Mouse (Mus musculus) gastrocnemius, postnatal 4 days (tissue): ENCODE data around the gene Kcnn3. TPM values are rescaled to one million over a fixed set of nuclear protein-coding genes. Genes with fewer than 3 reads are reported as not detected.

Experiments used
- DNase-seq, 2 experiments: peaks; one replicate each; pipeline ENCODE4 v3.0.0; 2021 to 2022; ENCODE audit warnings: low spot score in 2 of 2, mixed read lengths in 2 of 2
- total RNA-seq, 2 experiments: library from RNA; stranded (reverse); gene quantifications; 2 replicates each; pipeline ENCODE4 v1.2.3; 2021

The Kcnn3 gene
- total RNA-seq, 2 experiments from 2014 or later, result 13.6 to 16.5 TPM

GRCm38 (mm10) chr3:89657092-89657491, 137.1 kb downstream of the Kcnn3 start:
- DNase-seq, result no peak

DNA sequence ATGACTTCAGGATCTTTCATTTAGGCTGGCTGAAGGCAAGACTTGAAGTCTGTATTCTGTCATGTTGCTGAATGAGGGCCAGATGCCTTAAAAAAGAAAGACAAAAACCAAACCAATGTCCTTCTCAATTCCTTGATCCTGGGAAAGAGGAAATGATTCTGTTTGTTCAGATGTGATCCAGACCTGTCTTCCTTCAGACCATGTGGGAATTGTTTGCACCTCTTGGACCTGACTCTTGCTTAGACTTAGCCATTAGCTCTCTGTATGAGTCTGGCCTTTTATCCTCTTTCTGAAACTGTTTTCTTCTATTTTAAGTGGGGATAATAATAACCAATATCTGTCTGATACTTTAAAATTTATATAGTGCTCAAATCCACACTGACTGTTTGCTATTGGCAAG, 138.5 kb downstream of the Kcnn3 start:
- DNase-seq, result no peak

- no peak for DNase-seq
These were observed 140.1 kb downstream of the Kcnn3 start for GRCm38 (mm10) chr3:89659938-89660620.

GRCm38 (mm10) chr3:89664808-89665207, 144.8 kb downstream of the Kcnn3 start:
- no peak for DNase-seq

DNA sequence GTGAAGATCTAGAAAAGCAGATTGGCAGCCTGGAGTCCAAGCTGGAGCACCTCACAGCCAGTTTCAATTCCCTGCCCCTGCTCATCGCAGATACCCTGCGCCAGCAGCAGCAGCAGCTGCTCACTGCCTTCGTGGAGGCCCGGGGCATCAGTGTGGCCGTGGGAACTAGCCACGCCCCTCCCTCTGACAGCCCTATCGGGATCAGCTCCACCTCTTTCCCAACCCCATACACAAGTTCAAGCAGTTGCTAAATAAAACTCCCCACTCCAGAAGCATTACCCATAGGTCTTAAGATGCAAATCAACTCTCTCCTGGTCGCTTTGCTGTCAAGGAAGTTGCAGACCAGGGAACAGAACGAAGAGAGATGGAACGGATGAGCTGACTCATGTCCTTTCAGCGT, 147.2 kb downstream of the Kcnn3 start:
- no peak for DNase-seq

GRCm38 (mm10) chr3:89671334-89671733, 151.4 kb downstream of the Kcnn3 start:
- DNase-seq, result no peak

GRCm38 (mm10) chr3:89672573-89673317, 152.8 kb downstream of the Kcnn3 start:
- no peak for DNase-seq

DNA sequence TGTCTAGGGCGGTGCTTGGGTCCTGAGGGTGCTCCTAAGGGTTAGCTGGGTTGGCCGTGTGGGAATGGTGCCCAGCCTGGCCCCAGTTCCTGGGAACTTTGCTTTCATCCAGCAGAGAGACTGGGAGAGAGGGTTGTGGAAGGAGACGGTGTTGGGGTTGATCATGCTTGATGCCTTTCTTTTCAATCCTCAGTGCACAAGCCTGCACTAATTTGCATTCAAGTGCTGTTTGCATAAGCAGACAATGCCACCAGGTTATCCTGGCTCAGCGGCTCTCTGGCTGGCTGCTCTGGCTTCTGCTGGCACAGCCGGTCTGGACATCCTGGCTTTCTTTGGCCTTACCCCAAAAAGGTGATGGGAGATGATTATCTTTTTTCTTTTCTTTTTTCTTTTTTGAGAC, 157.7 kb downstream of the Kcnn3 start:
- DNase-seq, result no peak

DNA sequence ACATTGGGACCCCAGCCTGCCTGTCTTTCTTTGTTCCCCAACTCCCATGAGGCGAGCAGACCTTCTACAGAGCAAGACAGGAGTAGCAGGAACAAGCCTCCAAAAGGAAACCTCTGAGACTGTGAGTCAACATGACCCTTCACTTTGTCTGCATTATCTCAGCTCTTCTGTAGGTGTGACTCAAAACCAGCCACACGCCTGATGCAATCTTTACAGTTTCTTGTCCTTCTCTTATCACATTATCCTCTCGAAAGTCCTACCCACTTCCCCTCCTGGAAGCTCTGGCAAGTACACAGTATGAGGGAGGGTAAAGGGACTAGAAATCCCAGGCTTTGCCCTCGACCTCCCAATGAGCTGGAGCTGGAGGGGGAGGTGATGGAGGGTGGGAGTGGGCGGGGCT, 166.1 kb downstream of the Kcnn3 start:
- no peak for DNase-seq

GRCm38 (mm10) chr3:89688694-89689581, 169.0 kb downstream of the Kcnn3 start:
- peak; percentile 73 to 86 for DNase-seq

- no peak for DNase-seq
These were observed 171.8 kb downstream of the Kcnn3 start for GRCm38 (mm10) chr3:89691776-89692175.

- DNase-seq, result no peak
These were observed 176.3 kb downstream of the Kcnn3 start for GRCm38 (mm10) chr3:89696152-89696821.

DNA sequence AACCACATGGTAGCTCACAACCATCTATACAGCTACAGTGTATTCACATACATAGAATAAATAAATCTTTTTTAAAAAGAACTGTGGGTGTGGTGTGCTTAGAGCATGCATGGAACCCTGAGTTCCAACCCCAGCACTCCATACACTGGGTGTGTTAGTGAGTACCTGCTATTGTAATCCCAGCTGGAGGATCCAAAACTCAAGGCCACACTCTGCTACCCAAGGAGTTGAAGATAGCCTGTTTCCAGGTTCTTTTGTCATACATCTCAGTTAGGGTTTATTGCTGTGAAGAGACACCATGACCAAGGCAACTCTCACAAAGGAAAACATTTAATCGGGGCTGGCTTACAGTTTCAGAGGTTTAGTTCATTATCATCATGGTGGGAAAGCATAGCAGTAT, 179.0 kb downstream of the Kcnn3 start:
- DNase-seq, result no peak

- DNase-seq, result no peak
These were observed 180.5 kb downstream of the Kcnn3 start for GRCm38 (mm10) chr3:89700461-89700860.

DNA sequence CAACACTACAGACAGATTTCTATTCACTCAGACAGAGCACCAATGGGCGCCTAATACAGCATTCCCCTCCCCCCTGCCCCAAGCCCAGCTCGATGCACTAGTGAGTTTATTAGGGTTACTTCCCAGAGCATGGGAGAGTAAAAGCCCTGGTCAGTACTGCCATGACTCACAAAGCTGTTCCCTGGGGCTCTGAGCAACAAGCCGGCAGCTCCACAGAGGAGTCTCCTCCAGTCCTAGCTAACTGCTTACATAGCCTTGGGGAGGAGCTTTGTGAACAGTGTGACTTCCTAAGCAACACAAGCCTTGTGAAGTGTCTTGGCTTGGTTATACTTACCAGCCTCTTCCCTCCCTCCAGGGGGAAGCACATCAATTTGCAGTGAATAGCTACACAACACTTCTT, 183.6 kb downstream of the Kcnn3 start:
- DNase-seq, result no peak

DNA sequence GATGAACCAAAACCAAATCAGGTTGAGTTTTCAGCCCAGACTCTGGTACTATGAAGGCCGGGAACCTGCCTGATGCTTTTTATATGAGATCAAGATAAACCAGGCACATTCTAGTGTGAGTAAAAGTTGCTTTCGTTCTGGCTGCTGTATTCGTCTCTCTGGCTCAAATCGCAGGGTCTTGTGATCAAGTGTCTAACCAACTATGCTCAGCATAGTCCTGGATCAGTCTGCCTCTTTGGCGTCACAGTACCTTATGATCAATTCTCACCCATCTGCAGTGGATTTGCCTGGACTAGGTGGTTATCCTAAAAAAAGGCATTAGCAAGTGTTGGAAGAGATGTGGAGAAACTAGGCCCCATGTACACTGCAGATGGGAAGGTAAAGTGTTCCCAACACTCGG, 184.1 kb downstream of the Kcnn3 start:
- no peak for DNase-seq

DNA sequence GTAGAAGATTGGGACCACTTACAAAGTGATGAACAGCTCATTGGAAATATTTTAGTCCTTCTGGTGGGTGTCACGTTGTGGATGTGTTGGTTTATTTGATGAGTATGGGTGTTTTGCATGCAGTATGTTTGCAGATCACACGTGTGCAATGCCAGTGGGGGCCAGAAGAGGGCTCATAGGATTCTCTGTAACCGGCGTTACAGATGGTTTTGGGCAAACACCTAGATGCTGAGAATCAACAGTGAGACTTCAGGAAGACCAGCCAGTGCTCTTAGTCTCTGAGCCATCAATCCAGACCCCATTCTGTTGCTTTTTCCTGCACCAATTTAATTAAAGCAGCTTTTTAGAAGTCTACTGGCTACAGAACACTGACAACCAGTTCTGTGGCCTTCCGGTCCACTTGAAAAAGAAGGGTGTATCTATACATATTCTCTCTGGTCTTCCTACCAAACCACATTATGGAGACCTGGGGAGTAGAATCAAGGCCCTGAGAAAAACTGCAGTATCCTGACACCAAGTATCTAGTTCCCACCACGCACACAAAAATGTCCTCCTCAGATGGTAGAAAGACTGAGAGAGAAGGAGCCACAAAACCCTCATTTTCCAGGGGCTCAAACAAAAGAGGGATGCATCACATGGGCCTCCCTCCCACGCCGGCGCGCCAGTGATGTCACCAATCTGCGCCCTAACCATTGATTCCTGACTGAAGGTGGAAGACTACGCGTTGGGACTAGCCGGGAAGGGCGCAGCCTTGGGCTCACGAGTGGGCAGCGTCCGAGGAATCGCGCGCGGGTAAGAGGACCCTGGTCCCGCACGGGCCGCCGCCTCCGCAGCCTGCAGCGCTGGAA, 194.6 kb downstream of the Kcnn3 start, which contains the start of gene Adar:
Gene Adar (plus strand): TSS at position 664 of the 848 bp plus-strand sequence.
- peak; percentile 53 to 76 for DNase-seq

DNA sequence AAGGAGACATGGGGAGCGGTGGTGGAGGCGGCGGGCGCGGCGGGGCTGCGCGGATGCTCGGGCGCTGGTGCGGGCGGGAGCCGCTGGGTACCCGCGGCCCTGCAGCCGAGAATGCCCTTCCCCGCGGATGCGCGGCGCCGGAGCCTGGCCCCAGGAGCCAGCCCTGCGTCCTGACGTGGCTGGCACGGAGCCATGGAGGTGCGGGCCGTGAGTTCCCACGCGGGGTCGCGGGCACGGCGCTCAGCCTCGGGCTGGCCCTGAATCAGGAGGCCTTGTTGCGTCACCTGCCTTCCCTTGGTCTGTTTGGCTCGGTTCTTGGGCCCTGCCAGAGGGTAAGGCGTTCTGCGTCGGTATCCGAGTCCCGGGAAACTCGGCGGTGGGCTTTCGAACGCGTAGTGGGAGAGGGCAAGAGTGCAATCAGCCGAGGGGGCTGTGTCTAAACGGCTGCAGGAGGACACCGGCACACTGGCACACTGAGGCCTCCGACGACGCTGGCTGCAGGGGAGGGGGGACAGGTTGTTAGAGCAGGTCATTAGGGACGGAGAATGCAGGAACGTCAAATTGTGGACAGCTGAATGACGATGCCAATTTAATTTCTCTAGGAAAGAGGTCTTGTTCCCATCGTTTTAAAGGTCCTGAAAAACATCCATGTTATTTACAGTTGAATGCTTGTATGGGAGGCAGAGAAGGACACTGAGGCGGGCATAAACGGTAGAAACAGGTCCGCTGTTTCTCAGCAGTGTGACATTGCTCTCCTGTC, 195.4 kb downstream of the Kcnn3 start:
- peak in 1 of 2 experiments; percentile 29 for DNase-seq

- no peak for DNase-seq
These were observed 195.9 kb downstream of the Kcnn3 start for GRCm38 (mm10) chr3:89715967-89716256.

DNA sequence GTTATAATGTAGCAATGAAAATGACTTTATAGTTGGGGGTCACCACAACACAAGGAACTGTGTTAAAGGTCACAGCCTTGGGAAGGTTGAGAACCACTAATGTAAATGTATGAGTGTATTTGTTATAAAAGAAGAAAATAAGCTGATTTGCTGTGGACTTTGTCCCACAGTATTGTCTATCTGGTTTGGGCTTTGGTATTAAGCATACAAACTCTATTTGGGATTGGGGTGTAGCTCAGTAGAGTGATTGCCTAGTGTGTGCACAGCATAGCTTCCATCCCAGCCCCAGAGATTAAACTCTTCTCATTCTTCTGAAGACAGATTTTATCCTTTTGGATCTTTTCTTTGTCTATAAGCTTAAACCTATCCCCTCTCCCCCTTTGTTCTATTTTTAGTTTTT, 202.1 kb downstream of the Kcnn3 start:
- no peak for DNase-seq
